Mouse (Mus musculus): ENCODE results near the gene Map3k6. TPM values are rescaled to one million over a fixed set of nuclear protein-coding genes. Genes with fewer than 3 reads are reported as not detected.

The Map3k6 gene
- 2.1 and 2.3 TPM in 2 replicates for polyA plus RNA-seq (2015; fragmentation: Nextera tagmentation; extraction: Ambion mirVana)

- Histone ChIP-seq H3K27me3 (replicated peaks; ENCODE audit: control insufficient read depth, insufficient read depth, low read length) (peaks cover 38% of the 10 kb centered on the region), H3K4me3 (replicated peaks; ENCODE audit: low read length) (peak within 1 kb of the TSS; percentile 45), H3K4me1 (replicated peaks; ENCODE audit: control insufficient read depth, insufficient read depth, low read length) (peaks cover 13% of the 10 kb centered on the region), H3K4me2 (ENCODE audit: low read length) (peak within 1 kb of the TSS; percentile 52), H3K9me3 (ENCODE audit: control insufficient read depth, low read length) (no peaks in the 10 kb centered on the region), H3K27ac (ENCODE audit: low read length) (no peak within 1 kb of the TSS), H3K9ac (replicated peaks; ENCODE audit: low read depth, low read length) (peak within 1 kb of the TSS; percentile 41), H3K36me3 (ENCODE audit: control insufficient read depth, insufficient read depth) (no peaks in the 10 kb centered on the region)
- 4% methylated on average over 16 of the region's 16 CpGs for WGBS
- 0 out of 2 replicates have a peak, but pooled peaks have one; percentile 24 for ATAC-seq
These were observed at the start of gene Map3k6 for GRCm38 (mm10) chr4:133240490-133240921. Map3k6 (plus strand) TSS chr4:133240818.

- Histone ChIP-seq H3K27me3 (replicated peaks; ENCODE audit: control insufficient read depth, insufficient read depth, low read length) (no peaks in the 10 kb centered on the region), H3K4me1 (replicated peaks; ENCODE audit: control insufficient read depth, insufficient read depth, low read length) (peaks cover 32% of the 10 kb centered on the region), H3K4me2 (ENCODE audit: low read length) (no peak overlapping the region), H3K9ac (replicated peaks; ENCODE audit: low read depth, low read length) (no peak overlapping the region), H3K4me3 (replicated peaks; ENCODE audit: low read length) (no peak overlapping the region), H3K9me3 (ENCODE audit: control insufficient read depth, low read length) (no peaks in the 10 kb centered on the region), H3K27ac (ENCODE audit: low read length) (no peak overlapping the region), H3K36me3 (ENCODE audit: control insufficient read depth, insufficient read depth) (peaks cover 26% of the 10 kb centered on the region)
- 85% methylated on average over 11 of the region's 11 CpGs for WGBS
- no peak for ATAC-seq
These were observed 46.1 kb upstream of the Map3k6 start for GRCm38 (mm10) chr4:133194482-133194881.

GRCm38 (mm10) chr4:133195014-133195413, 45.6 kb upstream of the Map3k6 start:
- no peak overlapping the region for H3K4me3 ChIP-seq (replicated peaks; ENCODE audit: low read length)
- no peak overlapping the region for H3K4me2 ChIP-seq (ENCODE audit: low read length)
- WGBS, result 69% methylated on average over 4 of the region's 4 CpGs
- peaks cover 37% of the 10 kb centered on the region for H3K4me1 ChIP-seq (replicated peaks; ENCODE audit: control insufficient read depth, insufficient read depth, low read length)
- H3K27me3 ChIP-seq (replicated peaks; ENCODE audit: control insufficient read depth, insufficient read depth, low read length), result no peaks in the 10 kb centered on the region
- no peak for ATAC-seq
- H3K36me3 ChIP-seq (ENCODE audit: control insufficient read depth, insufficient read depth), result peaks cover 26% of the 10 kb centered on the region
- H3K27ac ChIP-seq (ENCODE audit: low read length), result no peak overlapping the region
- no peaks in the 10 kb centered on the region for H3K9me3 ChIP-seq (ENCODE audit: control insufficient read depth, low read length)
- no peak overlapping the region for H3K9ac ChIP-seq (replicated peaks; ENCODE audit: low read depth, low read length)

- Histone ChIP-seq H3K4me2 (ENCODE audit: low read length) (no peak overlapping the region), H3K9me3 (ENCODE audit: control insufficient read depth, low read length) (no peaks in the 10 kb centered on the region), H3K36me3 (ENCODE audit: control insufficient read depth, insufficient read depth) (peaks cover 16% of the 10 kb centered on the region), H3K4me3 (replicated peaks; ENCODE audit: low read length) (no peak overlapping the region), H3K27me3 (replicated peaks; ENCODE audit: control insufficient read depth, insufficient read depth, low read length) (no peaks in the 10 kb centered on the region), H3K27ac (ENCODE audit: low read length) (peak overlapping the region; percentile 85), H3K4me1 (replicated peaks; ENCODE audit: control insufficient read depth, insufficient read depth, low read length) (peaks cover 48% of the 10 kb centered on the region), H3K9ac (replicated peaks; ENCODE audit: low read depth, low read length) (no peak overlapping the region)
- 87% methylated on average over 2 of the region's 2 CpGs for WGBS
- ATAC-seq, result no peak
These were observed 44.5 kb upstream of the Map3k6 start for GRCm38 (mm10) chr4:133196136-133196535.

- H3K36me3 ChIP-seq (ENCODE audit: control insufficient read depth, insufficient read depth), result peaks cover 11% of the 10 kb centered on the region; the same call in 1 of the 2 replicates
- peak overlapping the region; percentile 85 for H3K27ac ChIP-seq (ENCODE audit: low read length)
- no peak overlapping the region for H3K4me3 ChIP-seq (replicated peaks; ENCODE audit: low read length)
- WGBS, result 5% methylated on average over 7 of the region's 7 CpGs
- peak; percentile 36 for ATAC-seq
- no peaks in the 10 kb centered on the region for H3K27me3 ChIP-seq (replicated peaks; ENCODE audit: control insufficient read depth, insufficient read depth, low read length)
- no peak overlapping the region for H3K4me2 ChIP-seq (ENCODE audit: low read length)
- peaks cover 54% of the 10 kb centered on the region for H3K4me1 ChIP-seq (replicated peaks; ENCODE audit: control insufficient read depth, insufficient read depth, low read length)
- peak overlapping the region; percentile 36 for H3K9ac ChIP-seq (replicated peaks; ENCODE audit: low read depth, low read length)
- no peaks in the 10 kb centered on the region for H3K9me3 ChIP-seq (ENCODE audit: control insufficient read depth, low read length)
These were observed 43.8 kb upstream of the Map3k6 start for GRCm38 (mm10) chr4:133196852-133197251.

- peaks cover 8% of the 10 kb centered on the region; the same call in 1 of the 2 replicates for H3K36me3 ChIP-seq (ENCODE audit: control insufficient read depth, insufficient read depth)
- peak overlapping the region; percentile 85 for H3K27ac ChIP-seq (ENCODE audit: low read length)
- H3K4me1 ChIP-seq (replicated peaks; ENCODE audit: control insufficient read depth, insufficient read depth, low read length), result peaks cover 55% of the 10 kb centered on the region
- 5% methylated on average over 5 of the region's 5 CpGs for WGBS
- no peak overlapping the region for H3K4me2 ChIP-seq (ENCODE audit: low read length)
- no peaks in the 10 kb centered on the region for H3K27me3 ChIP-seq (replicated peaks; ENCODE audit: control insufficient read depth, insufficient read depth, low read length)
- no peak overlapping the region for H3K4me3 ChIP-seq (replicated peaks; ENCODE audit: low read length)
- H3K9ac ChIP-seq (replicated peaks; ENCODE audit: low read depth, low read length), result peak overlapping the region; percentile 36
- peak; percentile 8; the same call in 1 of the 2 replicates for ATAC-seq
- no peaks in the 10 kb centered on the region for H3K9me3 ChIP-seq (ENCODE audit: control insufficient read depth, low read length)
These were observed 43.3 kb upstream of the Map3k6 start for GRCm38 (mm10) chr4:133197355-133197754.

- no peaks in the 10 kb centered on the region for H3K27me3 ChIP-seq (replicated peaks; ENCODE audit: control insufficient read depth, insufficient read depth, low read length)
- H3K4me3 ChIP-seq (replicated peaks; ENCODE audit: low read length), result no peak overlapping the region
- H3K9ac ChIP-seq (replicated peaks; ENCODE audit: low read depth, low read length), result peak overlapping the region; percentile 36
- peaks cover 5% of the 10 kb centered on the region; the same call in 1 of the 2 replicates for H3K36me3 ChIP-seq (ENCODE audit: control insufficient read depth, insufficient read depth)
- H3K4me1 ChIP-seq (replicated peaks; ENCODE audit: control insufficient read depth, insufficient read depth, low read length), result peaks cover 55% of the 10 kb centered on the region
- 10% methylated on average over 13 of the region's 13 CpGs for WGBS
- peak; percentile 30; the same call in 1 of the 2 replicates for ATAC-seq
- H3K9me3 ChIP-seq (ENCODE audit: control insufficient read depth, low read length), result no peaks in the 10 kb centered on the region
- H3K4me2 ChIP-seq (ENCODE audit: low read length), result no peak overlapping the region
- peak overlapping the region; percentile 85 for H3K27ac ChIP-seq (ENCODE audit: low read length)
These were observed 42.8 kb upstream of the Map3k6 start for GRCm38 (mm10) chr4:133197801-133198286.

GRCm38 (mm10) chr4:133198337-133199180, 42.1 kb upstream of the Map3k6 start:
- Histone ChIP-seq H3K36me3 (ENCODE audit: control insufficient read depth, insufficient read depth) (peaks cover 5% of the 10 kb centered on the region; the same call in 1 of the 2 replicates), H3K4me3 (replicated peaks; ENCODE audit: low read length) (no peak overlapping the region), H3K27ac (ENCODE audit: low read length) (peak overlapping the region; percentile 50; the same call in 1 of the 2 replicates), H3K9me3 (ENCODE audit: control insufficient read depth, low read length) (no peaks in the 10 kb centered on the region), H3K4me1 (replicated peaks; ENCODE audit: control insufficient read depth, insufficient read depth, low read length) (peaks cover 55% of the 10 kb centered on the region), H3K9ac (replicated peaks; ENCODE audit: low read depth, low read length) (no peak overlapping the region), H3K27me3 (replicated peaks; ENCODE audit: control insufficient read depth, insufficient read depth, low read length) (no peaks in the 10 kb centered on the region), H3K4me2 (ENCODE audit: low read length) (no peak overlapping the region)
- WGBS, result 20% methylated on average over 19 of the region's 19 CpGs
- ATAC-seq, result no peak

GRCm38 (mm10) chr4:133199743-133200142, 40.9 kb upstream of the Map3k6 start:
- no peaks in the 10 kb centered on the region for H3K27me3 ChIP-seq (replicated peaks; ENCODE audit: control insufficient read depth, insufficient read depth, low read length)
- WGBS, result 76% methylated on average over 6 of the region's 6 CpGs
- H3K4me2 ChIP-seq (ENCODE audit: low read length), result no peak overlapping the region
- ATAC-seq, result no peak
- peaks cover 60% of the 10 kb centered on the region for H3K4me1 ChIP-seq (replicated peaks; ENCODE audit: control insufficient read depth, insufficient read depth, low read length)
- H3K4me3 ChIP-seq (replicated peaks; ENCODE audit: low read length), result no peak overlapping the region
- H3K9me3 ChIP-seq (ENCODE audit: control insufficient read depth, low read length), result no peaks in the 10 kb centered on the region
- no peak overlapping the region for H3K9ac ChIP-seq (replicated peaks; ENCODE audit: low read depth, low read length)
- H3K27ac ChIP-seq (ENCODE audit: low read length), result 0 out of 2 replicates have a peak overlapping the region, but pooled peaks have one; percentile 10
- H3K36me3 ChIP-seq (ENCODE audit: control insufficient read depth, insufficient read depth), result peaks cover 5% of the 10 kb centered on the region; the same call in 1 of the 2 replicates

Data from forebrain, embryonic 16.5 days (tissue).